Mouse (Mus musculus): ENCODE data around the gene Gm21987. TPM values are rescaled to one million over a fixed set of nuclear protein-coding genes. Genes with fewer than 3 reads are reported as not detected.

Gene Gm21987
- polyA plus RNA-seq, 1 experiment from 2014 or later: not detected

GRCm38 (mm10) chr16:38352031-38352430 is 5.2 kb downstream of the Gm21987 start:
- Histone ChIP-seq H3K9me3 (replicated peaks) (no peaks in the 10 kb centered on the region), H3K27ac (no peak overlapping the region), H3K27me3 (no peaks in the 10 kb centered on the region), H3K4me2 (replicated peaks) (no peak overlapping the region), H3K36me3 (peaks cover 29% of the 10 kb centered on the region), H3K9ac (no peak overlapping the region), H3K4me1 (peaks cover 10% of the 10 kb centered on the region), H3K4me3 (no peak overlapping the region)
- 92% methylated on average over 7 of the region's 7 CpGs for WGBS
- ATAC-seq (ENCODE audit: low FRiP score): no peak

DNA sequence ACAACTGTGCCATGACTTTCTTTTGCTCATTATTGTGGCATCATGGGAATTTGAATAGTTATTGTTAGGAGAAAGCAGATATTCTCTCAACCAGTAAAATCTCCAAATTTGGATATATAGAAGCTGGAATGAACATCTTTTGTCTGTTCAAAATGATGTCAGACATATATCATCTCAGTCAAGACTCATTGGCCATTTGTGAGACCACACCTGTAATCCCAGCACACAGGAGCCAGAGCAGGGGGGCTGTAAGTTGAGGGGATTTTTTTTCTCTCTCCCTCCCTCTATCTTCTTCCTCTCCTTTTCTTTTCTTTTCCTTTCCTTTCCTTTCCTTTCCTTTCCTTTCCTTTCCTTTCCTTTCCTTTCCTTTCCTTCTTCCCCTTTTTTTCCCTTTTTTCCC is 6.0 kb downstream of the Gm21987 start:
- Histone ChIP-seq H3K4me2 (replicated peaks) (no peak overlapping the region), H3K36me3 (peaks cover 29% of the 10 kb centered on the region), H3K27me3 (no peaks in the 10 kb centered on the region), H3K4me3 (no peak overlapping the region), H3K4me1 (peaks cover 4% of the 10 kb centered on the region), H3K27ac (no peak overlapping the region), H3K9me3 (replicated peaks) (no peaks in the 10 kb centered on the region), H3K9ac (no peak overlapping the region)
- ATAC-seq (ENCODE audit: low FRiP score): no peak

GRCm38 (mm10) chr16:38353642-38354041 is 6.8 kb downstream of the Gm21987 start:
- Histone ChIP-seq H3K9me3 (replicated peaks) (no peaks in the 10 kb centered on the region), H3K27me3 (no peaks in the 10 kb centered on the region), H3K4me2 (replicated peaks) (no peak overlapping the region), H3K4me3 (no peak overlapping the region), H3K27ac (no peak overlapping the region), H3K4me1 (no peaks in the 10 kb centered on the region), H3K9ac (no peak overlapping the region), H3K36me3 (peaks cover 29% of the 10 kb centered on the region)
- 93% methylated on average over 2 of the region's 2 CpGs for WGBS
- ATAC-seq (ENCODE audit: low FRiP score): no peak

- no peak overlapping the region for H3K4me3 ChIP-seq
- H3K27ac ChIP-seq: no peak overlapping the region
- H3K36me3 ChIP-seq: peaks cover 24% of the 10 kb centered on the region
- no peaks in the 10 kb centered on the region for H3K9me3 ChIP-seq (replicated peaks)
- H3K9ac ChIP-seq: no peak overlapping the region
- no peak for ATAC-seq (ENCODE audit: low FRiP score)
- H3K4me1 ChIP-seq: no peaks in the 10 kb centered on the region
- no peak overlapping the region for H3K4me2 ChIP-seq (replicated peaks)
- H3K27me3 ChIP-seq: no peaks in the 10 kb centered on the region
- WGBS: 91% methylated on average over 5 of the region's 5 CpGs
Observed at GRCm38 (mm10) chr16:38354185-38354913, 7.5 kb downstream of the Gm21987 start.

DNA sequence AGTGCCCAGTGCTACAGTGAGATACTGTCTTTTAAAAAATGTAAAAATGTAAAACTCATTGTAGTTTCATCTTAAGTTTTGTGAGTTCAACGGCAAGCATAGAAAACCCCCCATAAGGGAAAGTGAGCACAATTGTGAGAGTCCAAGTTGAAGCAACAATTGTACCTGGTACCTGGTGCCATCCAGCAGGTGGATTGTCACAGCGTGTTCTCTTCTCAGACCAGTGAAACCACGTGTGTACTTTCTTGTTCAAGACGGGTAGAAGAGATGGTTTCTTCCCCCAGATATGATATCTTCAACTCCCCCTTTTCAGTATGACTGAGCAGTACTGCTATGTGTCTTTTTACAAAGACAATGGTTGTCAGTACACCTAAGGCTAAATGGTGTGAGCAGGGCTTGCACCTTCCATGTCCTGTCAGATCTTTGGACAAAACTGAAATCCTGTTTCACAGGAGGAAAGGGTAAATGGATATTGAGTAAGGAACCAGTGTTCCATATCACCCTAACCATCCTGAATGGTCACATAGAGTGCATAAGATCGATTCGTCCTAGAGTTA is 11.5 kb downstream of the Gm21987 start:
- ATAC-seq (ENCODE audit: low FRiP score): no peak
- 0 out of 2 replicates have a peak, but pooled peaks cover 2% of the 10 kb centered on the region for H3K27me3 ChIP-seq
- peaks cover 8% of the 10 kb centered on the region; the same call in 1 of the 2 replicates for H3K36me3 ChIP-seq
- H3K27ac ChIP-seq: no peak overlapping the region
- no peak overlapping the region for H3K9ac ChIP-seq
- peaks cover 7% of the 10 kb centered on the region; the same call in 1 of the 2 replicates for H3K4me1 ChIP-seq
- H3K4me2 ChIP-seq (replicated peaks): no peak overlapping the region
- H3K4me3 ChIP-seq: no peak overlapping the region
- H3K9me3 ChIP-seq (replicated peaks): no peaks in the 10 kb centered on the region
- WGBS: 90% methylated on average over 6 of the region's 6 CpGs

DNA sequence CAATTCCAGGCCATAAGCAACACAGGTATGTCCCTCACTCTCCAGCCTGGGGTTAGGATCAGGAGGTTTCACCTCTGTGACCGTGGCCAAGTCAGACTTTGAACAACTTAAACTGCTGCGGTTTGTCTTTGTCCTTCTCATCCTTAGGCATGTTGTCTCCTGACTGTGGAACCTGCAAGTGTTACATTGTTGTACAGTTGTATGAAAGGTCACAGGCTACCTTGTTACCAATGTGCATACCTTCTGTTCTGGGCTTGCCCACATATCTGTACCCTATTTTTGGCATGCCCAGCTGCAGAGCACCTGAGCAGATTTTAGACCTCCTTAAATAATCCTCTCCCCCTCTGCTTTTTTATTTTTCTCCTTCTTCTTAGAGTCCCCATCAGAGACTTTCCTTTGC is 12.4 kb downstream of the Gm21987 start:
- H3K9me3 ChIP-seq (replicated peaks): no peaks in the 10 kb centered on the region
- H3K27ac ChIP-seq: no peak overlapping the region
- H3K27me3 ChIP-seq: 0 out of 2 replicates have a peak, but pooled peaks cover 2% of the 10 kb centered on the region
- H3K4me1 ChIP-seq: peaks cover 7% of the 10 kb centered on the region; the same call in 1 of the 2 replicates
- no peak overlapping the region for H3K4me3 ChIP-seq
- H3K36me3 ChIP-seq: no peaks in the 10 kb centered on the region; the same call in 1 of the 2 replicates
- H3K9ac ChIP-seq: no peak overlapping the region
- H3K4me2 ChIP-seq (replicated peaks): no peak overlapping the region
- ATAC-seq (ENCODE audit: low FRiP score): no peak
- 93% methylated on average over 2 of the region's 2 CpGs for WGBS

DNA sequence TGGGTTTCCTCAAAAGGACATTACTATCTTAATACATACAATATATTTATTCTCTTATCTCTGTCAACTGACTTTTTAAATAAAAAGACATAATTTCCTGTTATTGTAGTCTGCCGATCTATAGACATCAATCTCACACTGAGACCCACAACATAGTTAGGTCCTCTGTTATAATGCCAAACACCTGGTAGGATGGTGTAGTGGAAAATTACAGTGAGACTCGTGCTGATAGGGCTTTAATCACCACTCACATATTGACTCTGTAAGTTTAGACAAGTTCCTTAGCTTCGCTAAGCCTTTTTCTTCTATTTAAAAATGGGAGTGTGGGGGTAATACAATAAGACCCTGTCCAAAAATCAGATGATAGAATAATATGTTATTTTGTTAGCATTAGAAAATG is 13.0 kb downstream of the Gm21987 start:
- 69% methylated on average over 3 of the region's 3 CpGs for WGBS
- H3K9me3 ChIP-seq (replicated peaks): no peaks in the 10 kb centered on the region

DNA sequence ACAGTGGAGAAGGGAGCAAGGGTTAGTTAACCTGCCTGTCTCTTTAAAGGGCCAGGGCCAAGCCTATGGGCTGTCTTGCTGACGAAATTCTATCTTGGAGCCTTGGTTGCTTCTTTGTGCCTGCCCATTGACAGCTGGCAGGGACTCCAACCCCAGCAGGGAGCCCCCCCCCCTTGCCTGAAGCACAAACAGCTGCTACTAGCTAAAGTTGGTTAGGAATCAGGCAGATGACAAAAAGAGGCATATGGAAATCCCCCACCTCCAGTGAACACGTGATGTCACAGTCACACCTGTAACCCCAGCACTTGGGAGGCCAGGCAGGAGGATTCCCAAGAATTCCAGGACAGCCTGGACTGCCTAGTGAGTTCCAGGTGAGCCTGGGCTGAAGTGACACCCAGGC is 13.5 kb downstream of the Gm21987 start:
- Histone ChIP-seq H3K4me3 (no peak overlapping the region), H3K27me3 (0 out of 2 replicates have a peak, but pooled peaks cover 2% of the 10 kb centered on the region), H3K4me2 (replicated peaks) (no peak overlapping the region), H3K4me1 (peaks cover 7% of the 10 kb centered on the region; the same call in 1 of the 2 replicates), H3K9me3 (replicated peaks) (no peaks in the 10 kb centered on the region), H3K9ac (no peak overlapping the region), H3K27ac (no peak overlapping the region), H3K36me3 (no peaks in the 10 kb centered on the region; the same call in 1 of the 2 replicates)
- WGBS: 12% methylated on average over 2 of the region's 2 CpGs
- ATAC-seq (ENCODE audit: low FRiP score): no peak

More for the DNA sequence above, 13.0 kb downstream of the Gm21987 start:
- Histone ChIP-seq H3K27me3 (0 out of 2 replicates have a peak, but pooled peaks cover 2% of the 10 kb centered on the region), H3K9ac (no peak overlapping the region), H3K4me1 (peaks cover 7% of the 10 kb centered on the region; the same call in 1 of the 2 replicates), H3K4me2 (replicated peaks) (no peak overlapping the region), H3K27ac (no peak overlapping the region), H3K4me3 (no peak overlapping the region), H3K36me3 (no peaks in the 10 kb centered on the region; the same call in 1 of the 2 replicates)
- ATAC-seq (ENCODE audit: low FRiP score): no peak

- peaks cover 7% of the 10 kb centered on the region; the same call in 1 of the 2 replicates for H3K4me1 ChIP-seq
- H3K4me2 ChIP-seq (replicated peaks): no peak within 1 kb of the TSS
- no peak within 1 kb of the TSS for H3K4me3 ChIP-seq
- H3K27ac ChIP-seq: no peak within 1 kb of the TSS
- no peaks in the 10 kb centered on the region; the same call in 1 of the 2 replicates for H3K36me3 ChIP-seq
- WGBS: 65% methylated on average over 10 of the region's 10 CpGs
- no peaks in the 10 kb centered on the region for H3K9me3 ChIP-seq (replicated peaks)
- H3K9ac ChIP-seq: no peak within 1 kb of the TSS
- H3K27me3 ChIP-seq: 0 out of 2 replicates have a peak, but pooled peaks cover 2% of the 10 kb centered on the region
- ATAC-seq (ENCODE audit: low FRiP score): no peak
Observed at GRCm38 (mm10) chr16:38361933-38362332, 15.1 kb downstream of the Gm21987 start, which contains the start of gene Popdc2. Gene Popdc2 (plus strand): TSS chr16:38362209.

DNA sequence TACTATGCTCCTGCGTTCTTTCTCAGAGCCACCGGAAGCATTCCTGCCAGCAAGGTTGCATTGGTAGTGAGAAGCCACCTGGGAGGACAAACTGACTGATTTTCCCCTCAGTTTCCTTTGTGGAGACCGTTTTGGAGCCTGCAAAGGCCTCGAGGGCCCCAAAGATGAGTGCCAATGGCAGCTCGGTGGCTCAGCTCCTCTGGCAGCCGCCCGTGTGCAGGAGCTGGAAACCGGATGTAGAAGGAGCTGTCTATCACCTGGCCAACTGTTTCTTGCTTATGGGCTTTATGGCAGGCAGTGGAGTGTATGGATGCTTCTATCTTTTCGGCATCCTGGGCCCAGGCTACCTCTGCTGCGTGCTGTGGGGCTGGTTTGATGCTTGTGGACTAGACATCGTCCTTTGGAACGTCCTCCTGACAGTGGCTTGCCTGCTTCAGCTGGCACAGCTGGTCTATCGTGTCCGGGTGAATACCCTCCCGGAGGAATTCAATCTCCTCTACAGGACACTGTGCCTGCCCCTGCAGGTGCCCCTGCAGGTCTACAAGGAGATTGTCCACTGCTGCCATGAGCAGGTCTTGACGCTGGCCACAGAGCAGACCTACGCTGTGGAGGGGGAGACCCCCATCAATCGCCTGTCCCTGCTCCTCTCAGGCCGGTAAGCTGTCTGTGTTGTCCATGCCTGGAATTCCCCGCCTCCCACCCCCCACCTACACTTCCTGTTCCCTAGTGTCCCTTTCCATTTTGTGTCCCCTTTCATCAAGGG is 15.8 kb downstream of the Gm21987 start:
- no peak overlapping the region for H3K9ac ChIP-seq
- H3K27ac ChIP-seq: no peak overlapping the region
- H3K9me3 ChIP-seq (replicated peaks): no peaks in the 10 kb centered on the region
- 79% methylated on average over 20 of the region's 20 CpGs for WGBS
- H3K4me1 ChIP-seq: peaks cover 7% of the 10 kb centered on the region; the same call in 1 of the 2 replicates
- H3K36me3 ChIP-seq: no peaks in the 10 kb centered on the region
- H3K4me3 ChIP-seq: no peak overlapping the region
- no peak overlapping the region for H3K4me2 ChIP-seq (replicated peaks)
- no peak for ATAC-seq (ENCODE audit: low FRiP score)
- 0 out of 2 replicates have a peak, but pooled peaks cover 2% of the 10 kb centered on the region for H3K27me3 ChIP-seq

- 0 out of 2 replicates have a peak, but pooled peaks cover 2% of the 10 kb centered on the region for H3K27me3 ChIP-seq
- peaks cover 7% of the 10 kb centered on the region; the same call in 1 of the 2 replicates for H3K4me1 ChIP-seq
- H3K9ac ChIP-seq: no peak overlapping the region
- WGBS: 81% methylated on average over 3 of the region's 3 CpGs
- H3K4me3 ChIP-seq: no peak overlapping the region
- ATAC-seq (ENCODE audit: low FRiP score): no peak
- H3K27ac ChIP-seq: no peak overlapping the region
- H3K9me3 ChIP-seq (replicated peaks): no peaks in the 10 kb centered on the region
- H3K36me3 ChIP-seq: no peaks in the 10 kb centered on the region
- no peak overlapping the region for H3K4me2 ChIP-seq (replicated peaks)
Observed at GRCm38 (mm10) chr16:38363256-38363595, 16.4 kb downstream of the Gm21987 start.

- H3K36me3 ChIP-seq: no peaks in the 10 kb centered on the region
- 91% methylated on average over 7 of the region's 7 CpGs for WGBS
Observed at GRCm38 (mm10) chr16:38363657-38364056, 16.8 kb downstream of the Gm21987 start.

More at GRCm38 (mm10) chr16:38363657-38364056, 16.8 kb downstream of the Gm21987 start:
- Histone ChIP-seq H3K4me2 (replicated peaks) (no peak overlapping the region), H3K27ac (no peak overlapping the region), H3K4me3 (no peak overlapping the region), H3K4me1 (peaks cover 7% of the 10 kb centered on the region; the same call in 1 of the 2 replicates), H3K27me3 (0 out of 2 replicates have a peak, but pooled peaks cover 2% of the 10 kb centered on the region), H3K9me3 (replicated peaks) (no peaks in the 10 kb centered on the region), H3K9ac (no peak overlapping the region)
- no peak for ATAC-seq (ENCODE audit: low FRiP score)

All from hindbrain, embryonic 12.5 days (tissue).